Comparison of ENCODE assay signal across 8 mouse cellular contexts in genomic region chr14:57407039-57407987, GRCm38 (mm10). TPM values are rescaled to one million over a fixed set of nuclear protein-coding genes. Genes with fewer than 3 reads are reported as not detected.
A peak's percentile ranks its signal among the peaks of the same experiment; 100 is the strongest.
DNase-seq lines count a peak whose midpoint lies in the region; ATAC-seq lines count a peak whose summit lies in the region.

No protein-coding gene starts in this region.

- WGBS in embryonic facial prominence, embryonic 13.5 days, result 4% methylated on average over 12 of the region's 12 CpGs
- 5% methylated on average over 12 of the region's 12 CpGs for WGBS in stomach, embryonic 16.5 days

- no peak overlapping the region for H3K9ac ChIP-seq in embryonic facial prominence, embryonic 13.5 days
- peak overlapping the region; percentile 42; the same call in 1 of the 2 replicates for H3K9ac ChIP-seq in stomach, embryonic 16.5 days (ENCODE audit: low read length)

- peak; percentile 38 to 45 for DNase-seq in B cell, adult 2 months
- peak; percentile 63 for DNase-seq in MN1 (ENCODE audit: low spot score)
- DNase-seq in heart, postnatal 25 days (ENCODE audit: low spot score), result peak; percentile 3
- peak; percentile 81 to 87 for DNase-seq in kidney, postnatal 36 days
- DNase-seq in cerebellum, adult 11-12 months, result no peak

- no peaks in the 10 kb centered on the region for H3K36me3 ChIP-seq in embryonic facial prominence, embryonic 13.5 days
- no peaks in the 10 kb centered on the region for H3K36me3 ChIP-seq in stomach, embryonic 16.5 days (ENCODE audit: control insufficient read depth, insufficient read depth, low read length)

- ATAC-seq in embryonic facial prominence, embryonic 13.5 days (ENCODE audit: insufficient number of reproducible peaks, insufficient read depth, low FRiP score, low TSS enrichment, low read depth), result no peak
- peak; percentile 65 for ATAC-seq in megakaryocyte-erythroid progenitor cell, adult 5-6 weeks (replicated peaks; ENCODE audit: low FRiP score, low TSS enrichment, poor library complexity, severe bottlenecking)
- ATAC-seq in stomach, embryonic 16.5 days (ENCODE audit: insufficient read depth, low FRiP score), result peak; percentile 76; the same call in 1 of the 2 replicates

- intact Hi-C loops in heart, postnatal 25 days (cut with DNase I), result loop anchor here (2.0 kb wide), 1 partner anchor 35 kb away; no protein-coding TSS in a partner anchor

- peaks cover 11% of the 10 kb centered on the region for H3K4me1 ChIP-seq in embryonic facial prominence, embryonic 13.5 days
- 0 out of 2 replicates have a peak, but pooled peaks cover 6% of the 10 kb centered on the region for H3K4me1 ChIP-seq in stomach, embryonic 16.5 days (ENCODE audit: control insufficient read depth, insufficient read depth, low read length)

- no peak overlapping the region for H3K4me3 ChIP-seq in embryonic facial prominence, embryonic 13.5 days
- H3K4me3 ChIP-seq in stomach, embryonic 16.5 days (replicated peaks; ENCODE audit: low read length), result no peak overlapping the region

- H3K4me2 ChIP-seq in embryonic facial prominence, embryonic 13.5 days, result peak overlapping the region; percentile 38
- peak overlapping the region; percentile 28 for H3K4me2 ChIP-seq in stomach, embryonic 16.5 days (ENCODE audit: low read depth, low read length)

- H3K9me3 ChIP-seq in embryonic facial prominence, embryonic 13.5 days, result no peaks in the 10 kb centered on the region
- H3K9me3 ChIP-seq in stomach, embryonic 16.5 days (replicated peaks; ENCODE audit: control insufficient read depth, low read length), result no peaks in the 10 kb centered on the region

- H3K27me3 ChIP-seq in embryonic facial prominence, embryonic 13.5 days, result no peaks in the 10 kb centered on the region
- no peaks in the 10 kb centered on the region for H3K27me3 ChIP-seq in stomach, embryonic 16.5 days (ENCODE audit: control insufficient read depth, insufficient read depth, low read length)

- no peak overlapping the region for H3K27ac ChIP-seq in embryonic facial prominence, embryonic 13.5 days
- no peak overlapping the region for H3K27ac ChIP-seq in stomach, embryonic 16.5 days (ENCODE audit: low read length)

RNA-seq across cellular contexts. Expression of gene Cryl1, which starts 9.0 kb away (rescaled TPM):
- 28.8 and 28.9 TPM in 2 replicates for polyA plus RNA-seq in embryonic facial prominence, embryonic 13.5 days (2015; fragmentation: Nextera tagmentation; extraction: Ambion mirVana)
- total RNA-seq in heart, postnatal 25 days (2021), result 1 to 10 TPM; 5.3 to 6.1 TPM
- total RNA-seq in megakaryocyte-erythroid progenitor cell, adult 5-6 weeks (2014; fragmentation: Nextera tagmentation), result 28.4 and 38.5 TPM in 2 replicates
- total RNA-seq in megakaryocyte-erythroid progenitor cell, adult 5-6 weeks (2017), result 17.4 and 34.9 TPM in 2 replicates
- 41.0 and 42.3 TPM in 2 replicates for polyA plus RNA-seq in stomach, embryonic 16.5 days (2015; fragmentation: Nextera tagmentation; extraction: Ambion mirVana)

RNA-seq across cellular contexts. Expression of gene Ift88, which starts 16.5 kb away (rescaled TPM):
- polyA plus RNA-seq in embryonic facial prominence, embryonic 13.5 days (2015; fragmentation: Nextera tagmentation; extraction: Ambion mirVana), result 18.4 and 18.7 TPM in 2 replicates
- 1 to 10 TPM; 3.7 to 5.1 TPM for total RNA-seq in heart, postnatal 25 days (2021)
- total RNA-seq in megakaryocyte-erythroid progenitor cell, adult 5-6 weeks (2014; fragmentation: Nextera tagmentation), result 5.7 and 6.0 TPM in 2 replicates
- total RNA-seq in megakaryocyte-erythroid progenitor cell, adult 5-6 weeks (2017), result 7.2 and 13.5 TPM in 2 replicates
- polyA plus RNA-seq in stomach, embryonic 16.5 days (2015; fragmentation: Nextera tagmentation; extraction: Ambion mirVana), result 8.2 and 12.2 TPM in 2 replicates
